Mouse (Mus musculus) heart, embryonic 14.5 days (tissue): ENCODE results near the gene Tpcn2. TPM values are rescaled to one million over a fixed set of nuclear protein-coding genes. Genes with fewer than 3 reads are reported as not detected.

Source experiments
- ATAC-seq: fragments of 200-750 bp; cut with Nextera tagmentation; 2 replicates; pipeline ENCODE4 v1.8.0; 2017; ENCODE audit warnings: low read depth, moderate TSS enrichment; ENCODE audit not compliant: insufficient number of reproducible peaks, insufficient read depth, low FRiP score
- H3K27ac ChIP-seq, 2 experiments: fragments of 200-500 bp in 1 of 2; fragments of 300-500 bp in 1 of 2; sonication (generic) in 1 of 2; replicated peaks in 1 of 2; 2 replicates each; pipeline ENCODE4 v1.5.1; 2012 to 2014; ENCODE audit warnings: low read depth in 2 of 2, low read length in 2 of 2, control low read depth in 1 of 2, mild to moderate bottlenecking in 1 of 2, mixed read lengths in 1 of 2; ENCODE audit not compliant: control insufficient read depth in 1 of 2, insufficient read depth in 1 of 2
- H3K27me3 ChIP-seq: fragments of 300-500 bp; sonication (generic); 2 replicates; pipeline ENCODE4 v1.6.1; 2014; ENCODE audit warnings: mild to moderate bottlenecking, low read length, control low read depth; ENCODE audit not compliant: control insufficient read depth, insufficient read depth
- H3K36me3 ChIP-seq: fragments of 300-500 bp; sonication (generic); 2 replicates; pipeline ENCODE4 v1.6.1; 2014; ENCODE audit warnings: mild to moderate bottlenecking, control low read depth, low read length, mixed read lengths; ENCODE audit not compliant: control insufficient read depth, insufficient read depth
- H3K4me1 ChIP-seq, 2 experiments: fragments of 200-500 bp in 1 of 2; fragments of 300-500 bp in 1 of 2; sonication (generic) in 1 of 2; 2 replicates each; pipeline ENCODE4 v1.6.1; 2012 to 2014; ENCODE audit warnings: low read length in 2 of 2, control low read depth in 1 of 2, mixed read lengths in 1 of 2; ENCODE audit not compliant: control insufficient read depth in 2 of 2, insufficient read depth in 2 of 2
- H3K4me2 ChIP-seq: fragments of 300-500 bp; sonication (generic); 2 replicates; pipeline ENCODE4 v1.6.1; 2014; ENCODE audit warnings: mild to moderate bottlenecking, low read length
- H3K4me3 ChIP-seq, 2 experiments: fragments of 200-500 bp in 1 of 2; fragments of 300-500 bp in 1 of 2; sonication (generic) in 1 of 2; 2 replicates each; pipeline ENCODE4 v1.5.1; 2012 to 2014; ENCODE audit warnings: low read length in 2 of 2, mild to moderate bottlenecking in 2 of 2, control low read depth in 1 of 2, low read depth in 1 of 2, moderate library complexity in 1 of 2; ENCODE audit not compliant: control insufficient read depth in 1 of 2, insufficient read depth in 1 of 2
- H3K9ac ChIP-seq: fragments of 300-500 bp; sonication (generic); 2 replicates; pipeline ENCODE4 v1.6.1; 2014; ENCODE audit warnings: mild to moderate bottlenecking, low read length
- H3K9me3 ChIP-seq: fragments of 300-500 bp; sonication (generic); 2 replicates; pipeline ENCODE4 v1.6.1; 2016; ENCODE audit warnings: low read length, control low read depth; ENCODE audit not compliant: control insufficient read depth
- WGBS: fragments of 180-500 bp; shearing (Covaris S2); extraction: QIAGEN DNeasy Blood & Tissue Kit; methylation state at CpG from one replicate; pipeline ENCODE4 v1.1.7; 2014; 5-methylcytosine and 5-hydroxymethylcytosine counted together
- polyA plus RNA-seq: library from polyadenylated mRNA; unstranded; fragments of >200 nt; fragmentation: Nextera tagmentation; extraction: Ambion mirVana; gene quantifications from 2 replicates; pipeline ENCODE4 v1.2.1, GENCODE M21; 2014

Tpcn2 gene
- polyA plus RNA-seq, 1 experiment from 2014 or later: 2.4 TPM

DNA sequence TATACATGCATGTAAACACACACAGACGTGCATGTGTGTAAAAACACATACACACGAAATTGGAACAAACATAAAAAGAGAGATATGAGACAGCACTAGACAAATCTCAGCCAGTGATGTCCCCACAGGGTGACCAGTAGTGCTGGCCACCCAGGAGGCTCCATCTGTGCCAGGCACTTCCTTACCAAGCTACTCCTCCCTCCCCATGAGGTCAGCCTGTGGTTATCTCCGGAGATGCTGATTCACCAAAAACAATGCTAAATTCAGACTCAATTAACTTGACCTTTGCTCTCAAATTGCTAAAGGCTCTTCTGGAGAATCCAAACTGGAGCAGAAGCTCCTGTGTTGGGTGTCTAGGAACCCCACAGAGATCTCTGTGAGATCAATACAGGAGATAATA, 96.0 kb downstream of the Tpcn2 start:
- Histone ChIP-seq H3K4me3 (no peak overlapping the region), H3K27ac (no peak overlapping the region), H3K4me2 (no peak overlapping the region), H3K36me3 (no peaks in the 10 kb centered on the region), H3K4me1 (no peaks in the 10 kb centered on the region), H3K27me3 (no peaks in the 10 kb centered on the region), H3K9me3 (no peaks in the 10 kb centered on the region), H3K9ac (no peak overlapping the region)
- 47% methylated on average over 3 of the region's 3 CpGs for WGBS
- ATAC-seq: no peak

DNA sequence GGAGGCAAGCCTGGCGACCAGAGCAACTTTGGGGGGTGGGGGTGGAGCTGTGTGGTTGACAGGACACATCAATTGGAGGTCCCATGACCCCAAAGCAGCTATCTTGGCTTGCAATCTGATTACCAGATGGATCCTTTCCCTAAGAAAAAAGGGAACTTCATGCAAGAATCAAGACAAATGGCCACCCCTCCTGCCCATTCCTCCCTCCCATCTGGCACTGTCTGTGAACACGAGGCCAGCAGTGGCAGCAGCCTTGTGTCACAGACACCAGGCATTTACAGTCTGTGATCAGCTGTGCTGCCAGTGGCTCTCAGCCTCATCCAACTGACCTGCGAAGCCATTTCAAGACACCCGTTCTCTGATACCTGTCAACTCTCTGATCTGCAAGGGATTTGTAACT, 101.4 kb downstream of the Tpcn2 start:
- no peak overlapping the region for H3K4me2 ChIP-seq
- no peaks in the 10 kb centered on the region for H3K27me3 ChIP-seq
- no peak overlapping the region for H3K4me3 ChIP-seq
- no peak overlapping the region for H3K9ac ChIP-seq
- H3K36me3 ChIP-seq: no peaks in the 10 kb centered on the region
- WGBS: 56% methylated on average over 4 of the region's 4 CpGs
- no peak for ATAC-seq
- no peak overlapping the region for H3K27ac ChIP-seq
- H3K9me3 ChIP-seq: no peaks in the 10 kb centered on the region
- peaks cover 10 to 13% of the 10 kb centered on the region in 2 experiments for H3K4me1 ChIP-seq

DNA sequence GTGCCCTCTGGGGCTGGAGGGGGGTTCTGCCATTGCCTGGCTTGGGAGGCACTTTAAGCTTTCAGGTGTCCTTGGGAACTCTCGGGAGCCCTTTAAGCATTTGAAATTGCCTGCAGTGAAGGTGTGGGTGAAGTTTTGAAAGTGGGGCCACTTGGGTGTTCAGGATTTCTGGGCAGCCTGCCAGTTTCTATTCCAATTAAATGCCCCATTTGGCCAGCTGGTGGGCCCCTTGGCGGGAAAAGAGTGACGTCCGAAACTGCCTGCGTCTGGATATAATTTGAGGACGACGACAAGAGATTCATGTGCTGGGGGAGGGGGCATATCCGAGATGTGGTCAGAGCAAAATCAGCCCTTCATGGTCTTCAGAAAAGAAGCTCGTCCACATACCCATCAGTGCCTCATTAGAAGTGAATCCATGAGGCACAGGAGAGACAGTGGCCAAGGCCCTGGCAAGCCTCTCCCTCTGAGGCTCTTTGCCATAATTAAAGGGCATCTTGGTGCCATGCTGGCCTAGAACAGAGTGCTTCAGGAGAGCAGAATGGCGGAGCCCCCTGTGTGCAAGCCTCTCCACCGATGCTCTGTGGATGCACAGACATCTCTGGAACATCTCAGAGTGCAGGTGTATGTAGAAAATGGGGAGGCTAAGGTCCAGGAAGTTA, 102.3 kb downstream of the Tpcn2 start:
- 40% methylated on average over 11 of the region's 11 CpGs for WGBS
- Histone ChIP-seq H3K9me3 (no peaks in the 10 kb centered on the region), H3K4me3 (no peak overlapping the region), H3K36me3 (no peaks in the 10 kb centered on the region), H3K4me2 (no peak overlapping the region), H3K27ac (no peak overlapping the region), H3K4me1 (peaks cover 17 to 20% of the 10 kb centered on the region in 2 experiments), H3K9ac (no peak overlapping the region), H3K27me3 (no peaks in the 10 kb centered on the region)
- ATAC-seq: no peak

- H3K27me3 ChIP-seq: no peaks in the 10 kb centered on the region
- no peaks in the 10 kb centered on the region for H3K9me3 ChIP-seq
- no peak overlapping the region for H3K9ac ChIP-seq
- peaks cover 17 to 20% of the 10 kb centered on the region in 2 experiments for H3K4me1 ChIP-seq
- no peak overlapping the region for H3K4me2 ChIP-seq
- H3K36me3 ChIP-seq: no peaks in the 10 kb centered on the region
- no peak for ATAC-seq
- H3K4me3 ChIP-seq: no peak overlapping the region
- WGBS: 54% methylated on average over 5 of the region's 5 CpGs
- no peak overlapping the region for H3K27ac ChIP-seq
Observed at GRCm38 (mm10) chr7:145179691-145180091, 104.1 kb downstream of the Tpcn2 start.

DNA sequence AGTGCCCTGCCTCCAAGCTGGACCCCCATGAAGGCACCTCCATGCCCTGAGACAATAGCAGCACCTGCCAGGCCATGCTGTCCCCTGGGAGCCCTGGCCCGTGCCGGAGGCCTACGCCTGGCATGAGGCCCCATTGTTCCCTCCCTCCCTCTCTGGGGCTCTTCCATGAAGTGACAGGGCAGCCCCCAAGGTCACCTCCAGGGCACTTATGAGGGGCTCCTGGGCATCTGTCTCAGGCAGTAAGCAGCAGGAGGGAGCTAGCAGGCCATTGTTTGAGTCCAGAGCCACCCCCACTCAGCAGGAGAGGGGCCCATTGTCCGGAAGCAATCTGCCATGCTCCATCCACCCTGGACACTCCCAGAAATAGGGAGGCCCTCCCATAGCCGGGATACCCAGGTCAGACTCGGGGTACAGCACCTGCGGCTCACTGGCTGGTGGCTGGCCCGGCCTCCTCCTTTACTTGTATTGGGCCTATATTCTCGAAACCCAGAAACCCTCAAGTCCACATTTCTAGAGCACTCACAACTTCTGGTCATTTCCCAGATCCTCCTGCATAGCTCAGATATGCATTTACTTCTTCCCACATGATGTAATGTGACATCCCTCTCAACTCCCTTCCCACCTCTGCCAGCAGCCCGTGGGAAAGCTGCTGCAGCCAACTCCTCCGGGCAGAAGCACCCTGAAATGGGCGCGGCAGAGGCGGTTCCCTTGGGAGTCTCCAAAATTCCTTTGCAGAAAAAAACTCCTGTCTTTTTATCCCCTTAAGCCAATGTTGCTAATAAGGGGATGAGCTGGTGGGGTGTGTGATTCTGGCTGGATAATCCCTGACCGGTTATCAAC, 106.8 kb downstream of the Tpcn2 start:
- Histone ChIP-seq H3K9me3 (no peaks in the 10 kb centered on the region), H3K4me3 (no peak overlapping the region), H3K9ac (no peak overlapping the region), H3K4me1 (peaks cover 16 to 23% of the 10 kb centered on the region in 2 experiments), H3K36me3 (no peaks in the 10 kb centered on the region), H3K4me2 (no peak overlapping the region), H3K27me3 (no peaks in the 10 kb centered on the region), H3K27ac (no peak overlapping the region)
- WGBS: 58% methylated on average over 15 of the region's 15 CpGs
- no peak for ATAC-seq

DNA sequence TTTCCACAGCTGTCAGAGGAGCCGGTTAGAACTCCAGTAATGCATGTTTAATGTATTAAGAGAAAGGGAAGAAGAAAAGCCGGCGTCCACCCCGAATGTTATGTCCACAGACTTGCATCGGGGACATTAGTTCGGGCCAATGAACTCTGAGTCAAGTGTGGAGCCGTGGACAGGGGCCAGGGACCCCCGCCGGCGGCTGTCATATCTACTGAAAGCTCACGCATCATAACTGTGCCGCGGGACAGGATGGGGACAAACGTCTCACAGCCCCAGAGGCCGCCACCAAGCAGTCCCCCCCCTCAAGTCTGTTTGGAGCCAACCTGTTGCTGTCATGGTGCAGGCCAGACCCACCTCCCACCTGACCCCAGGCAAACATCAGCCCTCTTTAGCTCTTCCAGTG, 110.2 kb downstream of the Tpcn2 start:
- 77% methylated on average over 15 of the region's 15 CpGs for WGBS
- no peak for ATAC-seq

DNA sequence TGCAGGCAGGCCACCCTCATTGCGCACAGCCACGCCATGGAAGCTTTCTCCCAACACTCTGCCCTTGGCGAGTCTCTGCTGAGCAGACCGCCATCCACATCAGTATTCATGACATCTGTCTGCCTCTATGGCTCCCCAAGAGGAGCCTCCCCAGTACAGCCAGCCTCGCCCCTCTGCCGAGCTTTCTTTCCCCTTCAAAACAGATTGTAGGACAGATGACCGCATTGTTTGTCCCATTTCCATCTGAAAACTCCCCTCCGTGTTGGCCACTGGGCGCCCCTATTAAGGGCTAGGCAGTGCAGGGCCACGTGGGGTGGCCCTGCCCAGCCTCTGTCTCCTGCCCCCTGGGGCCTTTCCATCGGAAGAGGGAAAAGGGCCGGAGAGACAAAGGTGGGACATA, 110.7 kb downstream of the Tpcn2 start:
- Histone ChIP-seq H3K4me2 (no peak overlapping the region), H3K36me3 (no peaks in the 10 kb centered on the region), H3K9me3 (no peaks in the 10 kb centered on the region), H3K4me3 (no peak overlapping the region), H3K27me3 (no peaks in the 10 kb centered on the region), H3K9ac (0 out of 2 replicates have a peak overlapping the region, but pooled peaks have one; percentile 17), H3K27ac (no peak overlapping the region), H3K4me1 (peaks cover 7 to 11% of the 10 kb centered on the region in 2 experiments)
- no peak for ATAC-seq
- 26% methylated on average over 12 of the region's 12 CpGs for WGBS

More for the DNA sequence above, 110.2 kb downstream of the Tpcn2 start:
- H3K9ac ChIP-seq: 0 out of 2 replicates have a peak overlapping the region, but pooled peaks have one; percentile 17
- no peak overlapping the region for H3K4me3 ChIP-seq
- no peaks in the 10 kb centered on the region for H3K9me3 ChIP-seq
- H3K4me1 ChIP-seq: peaks cover 7 to 11% of the 10 kb centered on the region in 2 experiments
- no peaks in the 10 kb centered on the region for H3K27me3 ChIP-seq
- no peaks in the 10 kb centered on the region for H3K36me3 ChIP-seq
- H3K4me2 ChIP-seq: no peak overlapping the region
- H3K27ac ChIP-seq: no peak overlapping the region
